9 mouse cellular contexts compared by ENCODE assay signal in genomic region chr7:44588338-44588737, GRCm38 (mm10). TPM values are rescaled to one million over a fixed set of nuclear protein-coding genes. Genes with fewer than 3 reads are reported as not detected.
DNase-seq lines count a peak whose midpoint lies in the region; ATAC-seq and TF ChIP-seq lines count a peak whose summit lies in the region.
"Had no signal": no experiment of that assay in that cellular context is flagged by ENCODE, and none has a peak within 500 bp of the region (broad histone marks: within the 10 kb centered on the region; RNA-seq: fewer than 3 reads in every experiment).

No protein-coding gene starts in this region.

- 9% methylated on average over 12 of the region's 12 CpGs for WGBS in liver, embryonic 12.5 days (ENCODE audit: insufficient replicate concordance)
- WGBS in stomach, postnatal 0 days, result 10% methylated on average over 12 of the region's 12 CpGs

- DNase-seq in cerebellum, adult 11 months, result peak; percentile 55
- DNase-seq in cerebellum, postnatal 4 days (ENCODE audit: low spot score in 2 of 2), result no peak
- no peak for DNase-seq in stomach, postnatal 0 days (ENCODE audit: low spot score)
- no peak for DNase-seq in left cerebral cortex, adult 11 months (ENCODE audit: low spot score)
- no peak for DNase-seq in kidney, postnatal 4 days
- DNase-seq: adrenal gland, adult 8-10 months had no signal

- ATAC-seq in megakaryocyte, adult 5-6 weeks (ENCODE audit: poor library complexity, severe bottlenecking), result no peak
- no peak for ATAC-seq in liver, embryonic 12.5 days
- no peak for ATAC-seq in stomach, postnatal 0 days (ENCODE audit: low FRiP score, low TSS enrichment)

- H3K9ac ChIP-seq in liver, embryonic 12.5 days, result no peak overlapping the region
- no peak overlapping the region for H3K9ac ChIP-seq in stomach, postnatal 0 days (ENCODE audit: low read length)

- H3K9me3 ChIP-seq in megakaryocyte, embryonic 14.5 days, result peaks cover 23% of the 10 kb centered on the region
- no peaks in the 10 kb centered on the region; the same call in 1 of the 2 replicates for H3K9me3 ChIP-seq in liver, embryonic 12.5 days (replicated peaks)
- H3K9me3 ChIP-seq in stomach, postnatal 0 days (ENCODE audit: control insufficient read depth, low read length), result no peaks in the 10 kb centered on the region

- no peak for TF ChIP-seq CTCF in stomach, postnatal 0 days (IDR thresholded peaks at IDR 0.05; ENCODE audit: low read depth)

- TF ChIP-seq EP300 in stomach, postnatal 0 days (optimal IDR thresholded peaks at IDR 0.05), result no peak

- peak overlapping the region; percentile 61 for H3K4me2 ChIP-seq in liver, embryonic 12.5 days
- peak overlapping the region; percentile 62; the same call in 1 of the 2 replicates for H3K4me2 ChIP-seq in stomach, postnatal 0 days (replicated peaks; ENCODE audit: low read depth)

- peaks cover 62% of the 10 kb centered on the region for H3K4me1 ChIP-seq in megakaryocyte, embryonic 14.5 days
- peaks cover 29% of the 10 kb centered on the region for H3K4me1 ChIP-seq in liver, embryonic 12.5 days
- H3K4me1 ChIP-seq in stomach, postnatal 0 days (replicated peaks; ENCODE audit: control insufficient read depth, insufficient read depth), result peaks cover 5% of the 10 kb centered on the region

- H3K4me3 ChIP-seq in megakaryocyte, embryonic 14.5 days (replicated peaks), result peak overlapping the region; percentile 53
- H3K4me3 ChIP-seq in liver, embryonic 12.5 days, result no peak overlapping the region
- peak overlapping the region; percentile 34; the same call in 1 of the 2 replicates for H3K4me3 ChIP-seq in stomach, postnatal 0 days (ENCODE audit: low read depth, low read length)

- H3K36me3 ChIP-seq in megakaryocyte, embryonic 14.5 days (replicated peaks; ENCODE audit: low read length), result no peaks in the 10 kb centered on the region
- H3K36me3 ChIP-seq in liver, embryonic 12.5 days, result no peaks in the 10 kb centered on the region
- H3K36me3 ChIP-seq in stomach, postnatal 0 days (ENCODE audit: control insufficient read depth, insufficient read depth, low read length), result no peaks in the 10 kb centered on the region

- no peak overlapping the region for H3K27ac ChIP-seq in liver, embryonic 12.5 days
- no peak overlapping the region for H3K27ac ChIP-seq in stomach, postnatal 0 days (replicated peaks)

- H3K27me3 ChIP-seq in megakaryocyte, embryonic 14.5 days (replicated peaks), result peaks cover 90% of the 10 kb centered on the region
- H3K27me3 ChIP-seq in liver, embryonic 12.5 days (replicated peaks), result peaks cover 92% of the 10 kb centered on the region
- peaks cover 23% of the 10 kb centered on the region for H3K27me3 ChIP-seq in stomach, postnatal 0 days (ENCODE audit: control insufficient read depth, insufficient read depth, low read length)

RNA-seq across cellular contexts. Expression of gene Kcnc3, which starts 2.1 kb away (rescaled TPM):
- 1.8 and 4.0 TPM in 2 replicates for polyA plus RNA-seq in megakaryocyte, embryonic 14.5 days (2012; ENCODE audit: insufficient read depth, low replicate concordance)
- total RNA-seq in megakaryocyte, adult 5-6 weeks (2015), result 0.41 and 0.67 TPM in 2 replicates
- not detected in 2 replicates for total RNA-seq in megakaryocyte, adult 5-6 weeks (2017)
- 0.13 and 0.24 TPM in 2 replicates for polyA plus RNA-seq in liver, embryonic 12.5 days (2016; fragmentation: Nextera tagmentation; extraction: Ambion mirVana)
- polyA plus RNA-seq in stomach, postnatal 0 days (2015; fragmentation: Nextera tagmentation; extraction: Ambion mirVana), result 0.06 and 0.10 TPM in 2 replicates

RNA-seq across cellular contexts. Expression of gene Napsa, which starts 16.2 kb away (rescaled TPM):
- 2.4 and 14.1 TPM in 2 replicates for polyA plus RNA-seq in megakaryocyte, embryonic 14.5 days (2012; ENCODE audit: insufficient read depth, low replicate concordance)
- 473 and 485 TPM in 2 replicates for total RNA-seq in megakaryocyte, adult 5-6 weeks (2015)
- total RNA-seq in megakaryocyte, adult 5-6 weeks (2017), result 207 and 235 TPM in 2 replicates
- polyA plus RNA-seq in liver, embryonic 12.5 days (2016; fragmentation: Nextera tagmentation; extraction: Ambion mirVana), result 2.5 and 3.1 TPM in 2 replicates
- polyA plus RNA-seq in stomach, postnatal 0 days (2015; fragmentation: Nextera tagmentation; extraction: Ambion mirVana), result 0.50 and 0.55 TPM in 2 replicates

RNA-seq across cellular contexts. Expression of gene Nr1h2, which starts 34.6 kb away (rescaled TPM):
- polyA plus RNA-seq in megakaryocyte, embryonic 14.5 days (2012; ENCODE audit: insufficient read depth, low replicate concordance), result 269 and 455 TPM in 2 replicates
- total RNA-seq in megakaryocyte, adult 5-6 weeks (2015), result 47.4 and 51.5 TPM in 2 replicates
- total RNA-seq in megakaryocyte, adult 5-6 weeks (2017), result 50.7 and 70.7 TPM in 2 replicates
- 51.9 and 54.1 TPM in 2 replicates for polyA plus RNA-seq in liver, embryonic 12.5 days (2016; fragmentation: Nextera tagmentation; extraction: Ambion mirVana)
- 56.5 and 59.7 TPM in 2 replicates for polyA plus RNA-seq in stomach, postnatal 0 days (2015; fragmentation: Nextera tagmentation; extraction: Ambion mirVana)

RNA-seq across cellular contexts. Expression of gene Pold1, which starts 39.7 kb away (rescaled TPM):
- polyA plus RNA-seq in megakaryocyte, embryonic 14.5 days (2012; ENCODE audit: insufficient read depth, low replicate concordance), result 61.8 and 199 TPM in 2 replicates
- 36.1 and 44.3 TPM in 2 replicates for total RNA-seq in megakaryocyte, adult 5-6 weeks (2015)
- 39.4 and 48.4 TPM in 2 replicates for total RNA-seq in megakaryocyte, adult 5-6 weeks (2017)
- polyA plus RNA-seq in liver, embryonic 12.5 days (2016; fragmentation: Nextera tagmentation; extraction: Ambion mirVana), result 94.2 and 94.3 TPM in 2 replicates
- polyA plus RNA-seq in stomach, postnatal 0 days (2015; fragmentation: Nextera tagmentation; extraction: Ambion mirVana), result 18.7 and 18.9 TPM in 2 replicates

RNA-seq across cellular contexts. Expression of gene Spib, which starts 56.5 kb away (rescaled TPM):
- 0.64 and 1.2 TPM in 2 replicates for polyA plus RNA-seq in megakaryocyte, embryonic 14.5 days (2012; ENCODE audit: insufficient read depth, low replicate concordance)
- total RNA-seq in megakaryocyte, adult 5-6 weeks (2015), result 3.2 and 3.8 TPM in 2 replicates
- total RNA-seq in megakaryocyte, adult 5-6 weeks (2017), result 4.1 and 6.4 TPM in 2 replicates
- polyA plus RNA-seq in liver, embryonic 12.5 days (2016; fragmentation: Nextera tagmentation; extraction: Ambion mirVana), result 0.08 TPM in 1 of 2 replicates, not detected in the other
- polyA plus RNA-seq in stomach, postnatal 0 days (2015; fragmentation: Nextera tagmentation; extraction: Ambion mirVana), result 0.13 and 0.22 TPM in 2 replicates
